Mouse (Mus musculus) adrenal gland, postnatal 4 days (tissue): Measurements from ENCODE around the gene Hat1. TPM values are rescaled to one million over a fixed set of nuclear protein-coding genes. Genes with fewer than 3 reads are reported as not detected.

Experiments
- DNase-seq, 2 experiments: peaks; one replicate each; pipeline ENCODE4 v3.0.0; 2021 to 2022; ENCODE audit warnings: low spot score in 2 of 2, mixed read lengths in 2 of 2
- total RNA-seq, 2 experiments: library from RNA; stranded (reverse); gene quantifications; 2 replicates each; pipeline ENCODE4 v1.2.3; 2021

Hat1 gene
- total RNA-seq, 2 experiments from 2014 or later, result 54.9 to 56.0 TPM

- no peak for DNase-seq
These were observed 14.2 kb upstream of the Hat1 start for GRCm38 (mm10) chr2:71374275-71375155.

- no peak for DNase-seq
These were observed 12.3 kb upstream of the Hat1 start for GRCm38 (mm10) chr2:71376433-71376906.

GRCm38 (mm10) chr2:71377426-71377825 is 11.3 kb upstream of the Hat1 start:
- no peak for DNase-seq

- no peak for DNase-seq
These were observed 6.8 kb upstream of the Hat1 start for GRCm38 (mm10) chr2:71381962-71382361.

- no peak for DNase-seq
These were observed 4.9 kb upstream of the Hat1 start for GRCm38 (mm10) chr2:71383890-71384289.

- DNase-seq, result no peak
These were observed 992 bp upstream of the Hat1 start for GRCm38 (mm10) chr2:71387766-71388165.

GRCm38 (mm10) chr2:71389864-71390263 is 1.1 kb downstream of the Hat1 start:
- no peak for DNase-seq

- no peak for DNase-seq
These were observed 16.9 kb downstream of the Hat1 start for GRCm38 (mm10) chr2:71405613-71406012.

- no peak for DNase-seq
These were observed 30.1 kb downstream of the Hat1 start for GRCm38 (mm10) chr2:71418760-71419280.

GRCm38 (mm10) chr2:71419408-71419807 is 30.6 kb downstream of the Hat1 start:
- no peak for DNase-seq

- no peak for DNase-seq
These were observed 32.2 kb downstream of the Hat1 start for GRCm38 (mm10) chr2:71420895-71421425.

GRCm38 (mm10) chr2:71424545-71424944 is 35.8 kb downstream of the Hat1 start:
- DNase-seq, result no peak

GRCm38 (mm10) chr2:71435440-71435839 is 46.7 kb downstream of the Hat1 start:
- no peak for DNase-seq

- DNase-seq, result no peak
These were observed 54.6 kb downstream of the Hat1 start for GRCm38 (mm10) chr2:71443376-71443775.

GRCm38 (mm10) chr2:71445536-71446196 is 56.9 kb downstream of the Hat1 start:
- DNase-seq, result no peak

- DNase-seq, result no peak
These were observed 60.8 kb downstream of the Hat1 start for GRCm38 (mm10) chr2:71449604-71450003.

GRCm38 (mm10) chr2:71451761-71452160 is 63.0 kb downstream of the Hat1 start:
- DNase-seq, result no peak

GRCm38 (mm10) chr2:71453161-71453916 is 64.6 kb downstream of the Hat1 start, which contains the start of gene Metap1d:
TSS of gene Metap1d (plus strand) at chr2:71453276.
- DNase-seq, result peak; percentile 68 to 88

GRCm38 (mm10) chr2:71453917-71454260 is 65.1 kb downstream of the Hat1 start:
- DNase-seq, result no peak

- no peak for DNase-seq
These were observed 69.9 kb downstream of the Hat1 start for GRCm38 (mm10) chr2:71458624-71459023.

GRCm38 (mm10) chr2:71459659-71460058 is 70.9 kb downstream of the Hat1 start:
- no peak for DNase-seq
